Mouse (Mus musculus) lung, postnatal 4 days (tissue): ENCODE data around the gene Zbtb18.

ENCODE experiments used
- DNase-seq, 2 experiments: peaks; one replicate each; pipeline ENCODE4 v3.0.0; 2021

Zbtb18 gene

DNA sequence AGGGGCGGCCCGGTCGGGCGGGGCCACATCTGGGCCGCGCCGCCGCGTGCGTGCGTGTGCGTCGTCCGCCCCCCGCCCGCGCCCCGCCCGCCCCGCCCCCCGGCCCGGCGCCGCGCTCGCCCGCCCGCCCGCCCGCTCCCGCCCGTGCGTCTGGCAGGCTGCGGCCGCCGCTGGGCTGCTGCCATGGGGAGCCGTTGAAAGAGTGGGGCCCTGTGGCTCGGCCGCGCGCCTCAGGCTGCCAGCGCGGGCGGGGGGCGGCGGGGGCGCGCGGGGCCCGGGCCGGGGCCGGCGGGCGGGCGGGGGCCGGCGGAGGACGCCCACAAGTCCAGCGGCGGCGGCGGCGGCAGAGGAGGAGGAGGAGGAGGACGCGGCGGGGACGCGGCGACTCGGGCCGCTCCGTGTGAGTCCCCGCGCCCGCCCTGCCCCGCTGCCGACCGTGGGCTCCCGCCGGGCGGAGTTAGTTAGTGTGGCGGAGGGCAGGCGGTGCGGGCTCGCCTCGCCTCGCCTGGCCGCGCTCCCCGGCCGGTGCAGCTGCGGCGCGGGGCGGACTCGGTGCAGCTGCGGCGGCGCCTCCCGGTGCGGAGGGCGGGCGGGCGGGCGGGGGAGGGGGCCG, at the start of gene Zbtb18:
Zbtb18 (plus strand) TSS at position 156 of the 613 bp plus-strand sequence.
- no peak for DNase-seq

DNA sequence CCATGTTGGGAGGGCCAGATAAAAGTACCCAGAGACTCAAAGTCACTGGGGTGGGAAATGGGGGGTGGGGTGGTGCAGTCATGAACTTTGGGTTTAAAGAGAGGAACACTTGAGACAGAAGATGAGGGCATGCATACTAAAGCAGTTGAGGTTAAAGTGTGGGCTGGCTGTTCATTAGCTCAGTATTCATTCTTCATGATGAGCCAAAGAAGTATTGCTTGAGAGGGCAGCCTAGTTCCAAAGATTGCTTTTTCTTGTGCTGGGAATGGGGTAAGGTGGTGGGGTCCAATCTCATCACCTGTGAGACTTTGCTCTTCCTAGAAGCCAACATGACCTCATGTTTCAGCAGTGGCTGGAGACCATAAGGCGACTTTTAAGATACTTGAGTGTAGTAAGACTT, 44.7 kb upstream of the Zbtb18 start:
- no peak for DNase-seq

DNA sequence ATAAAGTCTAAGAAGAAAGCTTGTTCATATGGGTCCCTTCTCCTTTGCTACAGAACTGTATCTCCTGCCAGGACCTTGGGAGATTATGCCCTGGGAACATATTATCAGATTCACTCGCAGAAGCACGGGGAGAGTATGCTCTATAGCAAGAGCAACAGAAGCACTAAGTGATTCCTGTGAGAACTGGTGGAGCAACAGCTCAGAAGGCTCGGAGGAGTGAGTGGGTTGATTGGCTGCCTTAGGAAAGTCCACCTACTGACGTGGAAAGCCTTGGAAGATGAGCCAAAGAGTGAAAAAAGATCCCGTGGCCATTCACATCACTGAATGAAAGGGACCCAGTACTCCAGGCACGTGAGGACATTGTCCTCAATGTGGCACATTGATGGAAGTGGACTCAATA, 37.0 kb upstream of the Zbtb18 start:
- DNase-seq: no peak

DNA sequence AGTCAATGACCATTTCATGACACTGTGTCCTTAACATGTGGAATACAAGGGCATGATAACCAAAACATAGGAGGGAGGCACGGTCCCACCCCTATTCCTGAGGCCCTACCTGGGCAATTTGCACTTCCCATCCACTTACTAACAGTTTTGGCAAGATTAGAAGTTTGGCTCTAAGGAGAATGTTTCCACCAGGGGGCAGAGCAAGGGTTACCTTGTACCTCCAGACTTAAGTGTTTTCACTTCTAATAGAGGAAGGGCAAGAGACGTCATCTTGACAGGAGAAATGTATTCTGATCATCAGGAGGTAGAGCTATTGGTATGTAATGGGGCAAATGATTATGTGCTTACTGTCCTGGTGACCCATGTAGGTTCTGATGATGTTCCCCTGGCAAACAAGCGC, 33.5 kb upstream of the Zbtb18 start:
- peak in 1 of 2 experiments; percentile 57 for DNase-seq

DNA sequence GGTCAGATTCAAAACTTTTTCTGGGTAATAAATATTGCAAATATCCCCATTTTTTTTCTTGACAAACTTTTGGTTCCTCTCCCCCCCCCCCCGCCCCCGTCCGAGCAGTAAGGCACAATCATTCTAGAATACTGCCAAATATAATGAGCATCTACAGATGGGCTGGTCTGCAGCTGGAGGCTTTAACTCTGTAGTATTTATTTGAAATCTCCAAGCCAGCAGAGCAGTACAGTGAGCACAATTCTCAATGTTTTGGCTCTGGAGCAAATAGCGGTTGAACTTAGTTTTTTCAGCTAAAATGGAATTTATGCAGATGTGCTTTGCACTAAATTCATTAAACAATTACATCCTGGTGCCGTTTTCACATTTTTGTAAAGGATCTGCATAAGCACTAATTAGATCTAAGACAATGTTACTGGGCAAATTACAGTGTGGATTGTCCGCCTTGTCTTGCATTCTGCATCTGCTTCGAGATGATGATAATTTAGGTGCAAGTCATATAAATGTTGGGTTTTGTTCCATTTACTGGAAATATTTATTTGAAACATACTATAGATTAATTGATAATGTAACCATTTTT, 31.3 kb upstream of the Zbtb18 start:
- DNase-seq: no peak

DNA sequence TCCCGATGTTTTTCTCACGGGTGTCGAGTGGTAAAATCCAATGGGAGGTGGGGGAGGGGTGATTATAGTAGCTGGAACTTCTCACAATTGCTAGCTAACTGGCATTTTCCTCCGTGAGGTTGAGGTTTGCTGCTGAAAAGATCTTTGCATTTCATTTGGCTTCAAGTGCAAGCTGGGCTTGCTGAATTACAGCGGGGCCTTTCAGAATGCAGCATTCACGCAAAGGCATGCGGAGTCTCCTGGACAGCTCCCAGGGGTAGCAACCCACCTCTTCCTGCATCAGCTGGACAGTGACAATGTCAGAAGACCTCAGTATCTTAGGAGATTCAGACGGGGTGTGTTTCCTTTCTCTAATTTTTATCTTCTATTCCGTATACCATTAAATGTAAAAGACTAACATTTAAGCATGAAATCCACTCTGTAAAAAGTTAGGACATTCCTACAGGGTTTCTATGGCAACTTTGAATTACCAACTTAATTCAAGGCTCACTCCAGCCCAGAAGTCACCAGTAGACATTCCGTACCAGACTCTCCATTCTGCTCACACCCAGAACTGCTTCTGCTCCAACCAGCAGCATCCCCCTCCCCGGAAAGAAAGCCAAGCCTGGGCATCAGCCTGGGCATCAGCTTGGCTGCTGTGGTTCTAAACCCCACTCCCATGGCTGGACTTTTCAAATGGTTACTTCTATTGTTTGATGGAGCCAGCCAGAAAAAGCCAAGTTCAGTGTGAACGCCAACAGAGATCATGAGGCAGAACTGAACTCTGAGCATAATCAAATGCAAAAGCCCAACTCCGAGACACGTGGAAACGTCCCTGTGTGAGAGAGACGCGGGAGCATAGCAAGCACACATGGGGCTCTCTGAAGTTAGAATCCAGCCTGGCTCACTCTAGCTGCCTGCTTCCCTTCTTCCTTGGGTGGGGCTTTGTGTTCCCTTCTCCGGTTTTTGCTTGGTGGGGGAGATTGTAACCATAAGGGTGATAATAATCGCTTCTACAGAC, 30.5 kb upstream of the Zbtb18 start:
- DNase-seq: no peak

DNA sequence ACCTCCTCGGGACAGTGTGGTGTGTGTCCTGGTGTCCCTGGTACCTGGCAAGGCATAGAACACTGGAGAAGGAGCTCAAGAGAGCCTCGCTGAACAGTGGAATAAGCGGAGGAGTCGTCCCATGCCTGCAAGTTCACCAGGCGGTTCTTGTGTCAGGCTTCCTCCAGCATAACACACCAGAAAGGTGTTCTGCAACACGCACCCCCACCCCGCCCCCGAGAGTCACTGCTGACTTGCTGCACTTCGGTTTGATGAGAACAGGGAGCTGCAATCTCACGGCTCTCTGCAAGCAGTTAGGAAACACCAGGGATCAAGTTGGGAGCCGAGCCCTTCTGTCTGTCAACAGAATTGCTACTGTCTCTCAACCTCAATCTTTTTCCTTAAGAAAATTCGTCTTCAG, 22.8 kb upstream of the Zbtb18 start:
- DNase-seq: no peak

DNA sequence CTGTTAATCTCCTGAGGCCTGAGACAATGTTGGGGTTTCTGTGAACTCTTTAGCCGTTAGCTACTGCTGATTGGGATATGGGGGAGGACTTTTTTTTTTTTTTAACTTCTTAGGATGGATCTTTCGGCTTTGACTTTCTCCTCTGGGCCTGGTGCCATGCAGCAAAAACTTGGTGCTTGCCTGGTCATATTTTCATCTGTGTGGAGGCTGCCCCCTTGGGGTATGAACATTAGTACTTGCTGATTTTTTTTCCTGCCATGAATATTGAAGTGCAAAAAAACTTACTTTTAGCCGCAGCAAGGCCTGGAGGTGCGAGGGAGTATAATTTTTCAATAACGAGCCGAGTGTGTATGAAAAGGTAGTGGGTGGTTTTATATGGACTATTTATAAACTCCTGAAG, 22.0 kb upstream of the Zbtb18 start:
- no peak for DNase-seq

DNA sequence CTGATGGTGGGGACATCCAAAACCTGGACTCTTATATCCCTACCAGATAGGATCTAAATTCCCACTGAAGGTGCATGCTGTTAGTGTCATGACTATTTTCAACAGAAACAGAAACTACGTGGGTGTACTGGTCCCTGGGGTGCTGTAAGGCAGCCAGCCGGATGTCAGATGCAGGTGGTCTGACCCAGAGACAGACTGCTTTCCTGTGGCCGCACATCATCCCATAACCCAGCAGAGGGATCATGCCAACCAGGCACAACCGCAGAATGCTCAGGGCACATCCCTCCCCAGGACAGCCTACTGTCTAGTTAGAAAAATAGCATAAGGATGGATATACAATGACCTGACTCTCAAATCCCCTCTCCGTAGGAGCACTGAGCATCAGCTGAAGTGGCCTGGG, 14.3 kb upstream of the Zbtb18 start:
- no peak for DNase-seq

DNA sequence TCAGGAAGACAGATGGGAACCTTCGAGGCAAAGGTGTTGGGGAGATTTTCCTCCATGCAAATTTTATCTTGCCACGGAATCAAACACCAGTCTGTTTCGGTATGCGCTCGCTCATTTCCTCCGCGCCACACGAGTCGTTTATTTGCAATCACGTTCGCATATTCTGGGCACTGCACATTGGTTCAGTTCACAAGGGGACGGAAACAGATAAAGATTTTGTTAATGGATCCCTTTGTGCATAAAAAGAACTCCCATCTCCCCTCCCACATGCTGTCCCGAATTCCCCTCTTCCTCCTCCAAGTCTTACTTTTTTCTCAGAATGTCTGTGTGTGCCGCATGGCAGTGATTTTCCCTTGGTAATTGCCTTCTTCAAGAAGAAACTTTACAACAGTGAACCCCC, 13.8 kb upstream of the Zbtb18 start:
- no peak for DNase-seq

DNA sequence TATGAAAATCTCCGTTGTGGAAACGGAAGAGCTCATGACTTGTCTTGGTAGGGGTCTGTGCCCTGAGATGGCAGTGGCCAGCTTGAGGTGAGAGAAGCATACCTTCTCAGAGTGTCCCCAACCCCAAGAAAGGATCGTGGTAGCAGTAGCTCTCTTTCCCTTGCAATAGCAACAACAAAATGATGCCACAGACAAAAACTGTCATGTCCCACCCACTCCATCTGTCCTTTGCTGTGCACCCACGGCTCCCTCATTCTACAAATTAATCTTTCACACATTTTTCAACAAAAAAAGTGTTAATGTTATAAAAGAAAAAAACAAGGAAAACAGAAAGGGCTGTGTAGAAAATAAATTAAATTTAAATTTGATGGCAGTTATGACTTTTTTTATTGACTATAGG, 13.1 kb upstream of the Zbtb18 start:
- DNase-seq: no peak

DNA sequence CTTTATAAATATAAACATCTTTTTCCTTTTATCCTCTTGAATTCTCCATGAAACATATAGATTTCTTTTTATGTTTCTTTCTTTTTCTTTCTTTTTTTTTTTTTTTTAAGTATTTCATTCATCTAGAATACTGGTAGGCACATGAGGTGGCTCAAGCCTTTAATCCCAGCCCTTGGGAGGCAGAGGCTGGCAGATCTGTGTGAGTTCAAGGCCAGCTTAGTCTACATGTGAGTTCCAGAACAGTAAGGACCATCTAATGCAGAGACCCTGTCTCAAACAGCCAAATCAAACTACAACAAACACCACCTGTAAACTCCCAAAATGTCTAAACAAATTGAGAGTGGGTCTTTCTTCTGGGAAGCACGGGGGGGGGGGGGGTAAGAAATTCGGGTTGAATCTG, 1.7 kb upstream of the Zbtb18 start:
- no peak for DNase-seq

DNA sequence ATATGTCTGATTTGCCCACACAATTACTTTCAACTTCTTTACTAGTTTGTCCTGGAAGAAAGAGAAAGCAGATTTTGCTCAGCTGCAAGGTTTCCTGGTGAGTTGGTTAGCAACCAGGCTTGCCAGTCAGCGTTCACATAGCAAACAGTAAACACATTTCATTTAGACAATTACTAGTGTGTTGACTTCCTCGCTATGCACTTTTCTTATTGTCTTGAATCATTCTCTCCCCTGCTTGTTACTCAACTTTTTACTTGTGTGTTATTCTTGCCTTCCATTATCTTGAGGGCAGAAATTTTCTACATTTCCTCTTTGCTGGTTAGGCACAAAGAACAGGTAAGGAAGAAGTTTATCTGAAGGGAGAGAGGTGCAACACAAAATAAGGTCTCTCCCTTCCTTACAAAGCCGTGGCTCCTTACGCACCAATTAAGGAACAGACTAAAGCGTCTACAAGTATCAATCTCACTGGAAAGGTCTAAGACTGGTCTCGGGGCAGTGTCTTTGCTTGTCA, 1.1 kb upstream of the Zbtb18 start:
- no peak for DNase-seq

DNA sequence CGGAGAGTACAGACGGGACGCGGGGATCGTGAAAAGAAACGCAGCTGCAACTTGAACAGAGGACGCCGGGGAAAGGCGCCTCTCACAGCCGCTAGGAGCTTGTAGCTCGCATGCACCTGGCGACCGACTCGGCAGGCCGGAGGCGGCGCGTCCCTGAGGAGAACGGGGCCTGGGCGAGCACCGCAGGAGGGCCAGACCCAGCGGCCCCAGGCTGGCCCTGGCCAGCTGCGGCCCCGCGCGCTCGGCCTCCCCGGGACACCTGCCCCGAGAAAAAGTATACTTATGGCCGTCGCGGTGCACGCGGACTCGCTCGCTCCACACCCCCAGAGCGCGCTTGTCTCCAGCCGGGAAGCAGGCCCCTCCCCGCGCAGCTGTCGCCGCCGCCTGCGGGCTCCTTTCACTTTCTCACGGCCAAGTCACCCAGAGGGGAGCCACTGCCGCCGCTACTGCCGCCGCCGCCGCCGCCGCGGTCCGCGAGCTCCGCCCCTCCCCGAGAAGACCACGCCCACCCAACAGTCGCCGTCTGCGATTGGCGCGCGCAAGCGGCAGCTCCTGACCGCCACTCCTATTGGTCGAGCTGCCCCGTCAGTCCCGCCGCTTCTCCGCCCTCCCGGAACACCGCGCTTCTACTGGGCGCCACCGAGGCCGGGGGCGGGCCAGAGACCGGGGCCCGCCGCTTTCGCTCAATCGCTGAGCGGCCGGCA, 507 bp upstream of the Zbtb18 start:
- peak; percentile 99 to 100 for DNase-seq

DNA sequence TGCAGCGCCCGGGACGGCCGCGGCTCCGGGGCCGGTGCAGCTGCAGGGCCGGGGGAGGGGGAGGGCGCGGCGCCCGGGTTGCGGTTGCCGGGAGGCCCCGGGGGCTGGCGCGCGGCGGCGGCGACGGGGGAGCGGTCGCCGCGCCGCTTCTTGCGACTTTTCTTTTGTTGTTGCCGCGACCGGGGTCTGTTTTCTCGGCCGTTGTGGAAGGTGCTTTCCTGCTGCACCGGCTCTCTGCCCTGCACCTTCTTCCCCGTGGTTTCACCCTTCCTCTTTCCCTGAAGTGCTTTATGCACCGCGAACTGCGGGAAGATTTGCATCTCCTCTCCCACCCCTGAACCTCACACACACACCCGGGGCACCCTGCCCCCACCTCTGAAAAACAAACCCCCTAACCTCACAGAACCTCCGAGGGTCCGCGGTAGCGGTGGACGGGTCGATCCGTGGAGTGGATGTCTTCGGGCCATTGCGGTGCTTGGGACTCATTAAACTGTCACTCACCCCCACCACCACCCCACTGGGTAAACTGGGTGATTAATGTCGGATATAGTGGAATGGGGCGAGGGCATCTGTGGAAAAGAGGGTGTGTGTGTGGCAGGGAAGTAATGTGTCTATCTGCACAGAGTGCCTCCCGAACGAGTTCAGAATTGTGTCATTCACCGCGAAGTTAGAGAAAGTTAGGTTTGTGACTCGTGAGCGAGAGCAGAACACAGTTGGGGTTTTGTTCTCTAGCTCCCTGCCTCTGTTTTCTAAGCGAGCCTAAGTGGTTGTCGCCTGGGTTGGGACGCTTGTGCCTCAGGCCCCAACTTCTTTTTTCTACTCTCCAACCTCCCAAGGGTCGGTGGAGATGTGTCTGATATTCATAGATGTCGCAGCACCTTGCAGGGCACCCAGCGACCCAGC, 921 bp downstream of the Zbtb18 start:
- DNase-seq: peak; percentile 45

DNA sequence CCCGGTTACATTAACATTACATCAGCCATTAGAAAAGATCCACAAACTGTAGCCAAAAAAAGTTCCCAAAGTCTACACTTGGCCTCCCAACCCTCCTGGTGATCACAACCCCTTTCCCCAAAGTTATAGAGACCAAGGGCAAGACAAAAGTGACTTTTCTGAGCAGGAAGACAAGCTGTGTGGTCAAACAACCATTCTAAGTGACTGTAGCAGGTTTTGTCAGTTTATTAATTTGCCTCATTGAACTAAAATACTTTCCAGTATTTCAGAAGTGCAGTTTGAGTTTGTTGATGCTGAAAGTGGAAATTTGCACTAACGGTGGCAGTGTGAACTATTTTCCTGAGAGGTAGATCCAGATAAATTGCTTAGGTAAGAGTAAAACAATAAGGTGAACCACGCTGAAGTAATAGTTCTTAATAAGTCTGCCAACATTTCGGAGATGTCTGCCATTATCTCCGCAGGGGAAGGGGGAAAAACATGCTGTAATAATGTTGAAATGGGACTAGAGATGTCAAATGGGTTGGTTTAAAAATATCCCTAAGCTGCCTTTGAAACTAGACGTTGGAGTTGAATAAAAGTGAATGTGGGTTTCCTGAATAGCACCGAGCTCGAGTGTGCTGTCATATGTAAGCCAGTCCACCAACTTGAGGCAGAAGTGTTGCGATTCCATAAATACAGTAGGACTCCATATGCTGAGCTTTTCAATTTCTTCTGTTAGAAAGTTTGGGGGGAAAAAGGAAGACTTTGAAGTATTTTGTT, 1.8 kb downstream of the Zbtb18 start:
- DNase-seq: no peak

DNA sequence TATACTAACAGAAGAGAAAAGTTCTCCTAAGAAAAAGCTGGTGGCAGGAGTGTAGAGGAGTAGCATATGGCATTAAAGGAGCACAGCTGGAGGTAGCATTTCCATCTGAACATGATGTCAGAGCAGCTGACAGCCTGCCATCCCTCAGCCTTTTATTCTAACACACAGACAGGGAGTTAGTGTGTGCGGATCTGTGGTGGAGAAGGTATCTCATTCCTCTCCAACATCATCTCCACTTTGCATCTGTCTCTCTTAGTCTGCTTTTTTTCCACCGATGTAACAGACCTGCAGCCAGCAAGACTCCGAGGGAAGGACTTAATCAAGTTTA, 2.3 kb downstream of the Zbtb18 start:
- DNase-seq: no peak

DNA sequence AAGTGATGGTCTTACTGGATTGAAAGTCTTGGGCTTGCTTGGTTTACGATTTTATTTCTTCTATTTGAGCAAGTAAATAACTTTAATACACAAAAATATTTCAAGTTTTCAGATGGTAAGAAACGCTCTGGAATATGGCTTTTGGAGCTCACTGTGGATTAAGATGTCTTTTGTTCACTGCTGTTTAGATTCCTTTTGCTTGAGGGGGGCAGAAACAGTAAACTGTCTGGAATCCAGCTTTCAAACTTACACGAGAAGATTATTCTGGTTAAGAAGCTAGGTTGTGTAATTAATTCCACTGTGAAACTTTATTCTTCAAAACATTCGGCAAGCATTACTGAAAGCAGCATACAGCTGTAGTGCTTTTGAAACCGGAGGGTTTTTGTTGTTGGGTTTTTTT, 2.8 kb downstream of the Zbtb18 start:
- no peak for DNase-seq

DNA sequence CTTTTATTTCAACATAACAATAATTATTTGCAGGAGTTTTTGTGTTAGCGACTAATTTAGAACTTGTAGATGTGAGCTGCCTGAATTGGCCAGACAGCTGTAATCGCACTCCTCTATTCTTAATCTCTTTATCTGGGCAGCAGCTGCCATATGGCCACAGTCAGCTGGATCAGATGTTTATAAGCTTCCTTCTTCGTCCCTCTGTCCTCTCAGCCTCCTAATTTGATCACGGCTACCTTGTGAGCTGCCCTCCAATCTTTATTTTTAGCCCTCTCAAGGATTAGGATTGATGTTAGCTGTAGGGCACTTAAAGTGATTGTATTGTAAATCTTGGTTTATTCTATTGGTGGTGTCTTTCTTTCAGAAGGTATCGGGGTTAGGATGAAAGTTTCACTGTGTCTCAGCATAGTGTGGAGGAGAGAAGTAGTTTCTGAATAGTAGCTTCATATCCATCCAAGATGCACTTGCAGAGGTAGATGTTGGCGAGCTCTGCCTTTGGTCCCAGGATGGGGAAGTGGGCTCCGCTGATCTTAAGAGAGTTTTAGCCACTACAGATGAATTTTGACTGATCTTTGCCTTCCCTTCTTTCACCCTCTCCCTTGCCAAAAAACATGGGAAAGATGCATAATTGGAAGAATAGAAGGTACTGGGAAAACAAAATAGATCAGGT, 3.4 kb downstream of the Zbtb18 start:
- no peak for DNase-seq

DNA sequence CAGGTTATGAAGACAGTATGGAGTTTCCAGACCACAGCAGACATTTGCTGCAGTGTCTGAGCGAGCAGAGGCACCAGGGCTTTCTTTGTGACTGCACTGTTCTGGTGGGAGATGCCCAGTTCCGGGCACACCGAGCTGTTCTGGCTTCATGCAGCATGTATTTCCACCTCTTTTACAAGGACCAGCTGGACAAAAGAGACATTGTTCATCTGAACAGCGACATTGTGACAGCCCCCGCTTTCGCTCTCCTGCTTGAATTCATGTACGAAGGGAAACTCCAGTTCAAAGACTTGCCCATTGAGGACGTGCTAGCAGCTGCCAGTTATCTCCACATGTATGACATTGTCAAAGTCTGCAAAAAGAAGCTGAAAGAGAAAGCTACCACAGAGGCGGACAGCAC, 4.9 kb downstream of the Zbtb18 start:
- no peak for DNase-seq
